Mouse (Mus musculus) MEL (cell line): ENCODE measurements around the gene Clptm1.

ENCODE experiments used
- CTCF ChIP-seq, 3 experiments: IDR thresholded peaks in 2 of 3; conservative IDR thresholded peaks in 1 of 3; 2 replicates each; pipeline ENCODE4 v1.5.1; 2011 to 2012; ENCODE audit warnings: low read length in 3 of 3, low read depth in 2 of 3, mild to moderate bottlenecking in 2 of 3, improper control_type of control experiment in 1 of 3, inconsistent platforms in 1 of 3, mixed read lengths in 1 of 3, moderate library complexity in 1 of 3; ENCODE audit not compliant: control insufficient read depth in 1 of 3, insufficient read depth in 1 of 3, poor library complexity in 1 of 3, severe bottlenecking in 1 of 3
- EP300 ChIP-seq, 2 experiments: IDR thresholded peaks; 2 replicates each; pipeline ENCODE4 v1.6.1; 2011; ENCODE audit warnings: improper control_type of control experiment in 2 of 2, low read length in 2 of 2, low read depth in 1 of 2, mild to moderate bottlenecking in 1 of 2
- GABPA ChIP-seq: IDR thresholded peaks from 2 replicates; pipeline ENCODE4 v1.6.1; 2012; ENCODE audit warnings: low read depth, mild to moderate bottlenecking, inconsistent platforms, low read length, improper control_type of control experiment, moderate library complexity
- JUND ChIP-seq: IDR thresholded peaks from 2 replicates; pipeline ENCODE4 v1.6.1; 2011; ENCODE audit warnings: low read depth, mild to moderate bottlenecking, improper control_type of control experiment, low read length
- NRF1 ChIP-seq: IDR thresholded peaks from 2 replicates; pipeline ENCODE4 v1.6.1; 2014; ENCODE audit warnings: low read depth, mild to moderate bottlenecking, inconsistent platforms, low read length, improper control_type of control experiment, moderate library complexity; ENCODE audit not compliant: poor library complexity, insufficient read depth, severe bottlenecking
- POLR2A ChIP-seq, 2 experiments: IDR thresholded peaks; 2 replicates each; pipeline ENCODE4 v1.6.1; 2011 to 2012; ENCODE audit warnings: low read length in 2 of 2, mild to moderate bottlenecking in 2 of 2, control low read depth in 1 of 2, improper control_type of control experiment in 1 of 2, low read depth in 1 of 2, moderate library complexity in 1 of 2; ENCODE audit not compliant: control insufficient read depth in 1 of 2, insufficient read depth in 1 of 2, poor library complexity in 1 of 2
- TCF12 ChIP-seq: IDR thresholded peaks from 2 replicates; pipeline ENCODE4 v1.6.1; 2014; ENCODE audit warnings: low read depth, mild to moderate bottlenecking, inconsistent platforms, low read length, improper control_type of control experiment, moderate library complexity
- USF1 ChIP-seq: IDR thresholded peaks from 2 replicates; pipeline ENCODE4 v1.6.1; 2014; ENCODE audit warnings: low read depth, mild to moderate bottlenecking, inconsistent platforms, low read length, improper control_type of control experiment, moderate library complexity
- ZC3H11A ChIP-seq: IDR thresholded peaks from 2 replicates; pipeline ENCODE4 v1.6.1; 2012; ENCODE audit warnings: low read depth, mild to moderate bottlenecking, inconsistent platforms, low read length, improper control_type of control experiment

DNA sequence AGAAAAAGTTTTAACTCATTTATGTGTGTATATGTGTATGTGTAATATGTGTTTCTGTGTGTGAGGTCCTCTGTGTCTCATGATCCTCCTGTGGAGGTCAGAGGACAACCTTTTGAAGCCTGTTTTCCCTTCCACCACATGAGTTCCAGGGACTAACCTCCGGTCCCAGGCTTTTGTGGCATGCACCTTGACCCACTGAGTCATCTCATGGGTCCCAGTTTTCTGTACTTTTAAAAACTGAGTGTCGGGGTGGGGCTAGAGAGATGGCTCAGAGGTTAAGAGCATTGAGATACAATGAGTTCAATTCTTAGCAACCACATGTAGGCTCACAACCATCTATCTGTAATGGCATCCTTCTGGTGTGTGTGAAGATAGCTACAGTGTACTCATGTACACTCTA is 15.9 kb upstream of the Clptm1 start:
- TF ChIP-seq NRF1 (no peak), GABPA (no peak), EP300 (IDR thresholded peaks at IDR 0.05; ENCODE audit: low read depth in 1 of 2, low read length in 2 of 2) (no peak), JUND (no peak), USF1 (no peak), POLR2A (IDR thresholded peaks at IDR 0.05; ENCODE audit: control insufficient read depth in 1 of 2, insufficient read depth in 1 of 2, low read depth in 1 of 2, low read length in 2 of 2, poor library complexity in 1 of 2) (no peak), CTCF (IDR thresholded peaks at IDR 0.05 in 2 of 3, conservative IDR thresholded peaks at IDR 0.05 in 1 of 3; ENCODE audit: control insufficient read depth in 1 of 3, insufficient read depth in 1 of 3, low read depth in 2 of 3, low read length in 3 of 3, poor library complexity in 1 of 3, severe bottlenecking in 1 of 3) (no peak), ZC3H11A (no peak), TCF12 (no peak)
